Mouse (Mus musculus) heart, embryonic 10.5 days (tissue): ENCODE measurements at regions not wholly inside any gene's neighbourhood (a gene's known extent, or its start where the extent isn't known, plus 50 kb on each side); places are given as distances from the start of the nearest gene placed in this dataset.
A peak's percentile ranks its signal among the peaks of the same experiment; 100 is the strongest.

Experiments
- DNase-seq: peaks from one replicate; pipeline ENCODE4 v3.0.0-alpha.2; 2017; ENCODE audit warnings: low spot score
- H3K27ac ChIP-seq: fragments of 300-500 bp; sonication (generic); 2 replicates; pipeline ENCODE4 v1.5.1; 2016; ENCODE audit warnings: mild to moderate bottlenecking
- H3K27me3 ChIP-seq: fragments of 300-500 bp; sonication (generic); 2 replicates; pipeline ENCODE4 v1.6.1; 2016; ENCODE audit warnings: mild to moderate bottlenecking; ENCODE audit not compliant: poor library complexity, insufficient read depth, severe bottlenecking
- H3K36me3 ChIP-seq: fragments of 300-500 bp; sonication (generic); 2 replicates; pipeline ENCODE4 v1.6.1; 2016; ENCODE audit warnings: mild to moderate bottlenecking, moderate library complexity
- H3K4me1 ChIP-seq: fragments of 300-500 bp; sonication (generic); 2 replicates; pipeline ENCODE4 v1.6.1; 2016; ENCODE audit warnings: mild to moderate bottlenecking
- H3K4me3 ChIP-seq: fragments of 300-500 bp; sonication (generic); 2 replicates; pipeline ENCODE4 v1.5.1; 2016; ENCODE audit warnings: mild to moderate bottlenecking, moderate library complexity
- H3K9me3 ChIP-seq: fragments of 300-500 bp; sonication (generic); 2 replicates; pipeline ENCODE4 v1.6.1; 2016; ENCODE audit warnings: mild to moderate bottlenecking, moderate library complexity
- WGBS: fragments of 180-500 bp; shearing (Covaris S2); methylation state at CpG from one replicate; pipeline ENCODE4 v1.1.7; 2016; 5-methylcytosine and 5-hydroxymethylcytosine counted together

- Histone ChIP-seq H3K27ac (peak overlapping the region; percentile 30), H3K9me3 (no peaks in the 10 kb centered on the region), H3K27me3 (peaks cover 3% of the 10 kb centered on the region; the same call in 1 of the 2 replicates), H3K4me1 (peaks cover 49% of the 10 kb centered on the region), H3K36me3 (no peaks in the 10 kb centered on the region), H3K4me3 (no peak overlapping the region)
- 79% methylated on average over 9 of the region's 9 CpGs for WGBS
- DNase-seq: no peak
Measured at GRCm38 (mm10) chr6:50986270-50986924, 332.2 kb upstream of the Npvf start.

GRCm38 (mm10) chr6:50988561-50988960 is 334.3 kb upstream of the Npvf start:
- Histone ChIP-seq H3K36me3 (no peaks in the 10 kb centered on the region), H3K4me3 (no peak overlapping the region), H3K27ac (no peak overlapping the region; the same call in 1 of the 2 replicates), H3K4me1 (peaks cover 34% of the 10 kb centered on the region), H3K9me3 (no peaks in the 10 kb centered on the region), H3K27me3 (peaks cover 3% of the 10 kb centered on the region; the same call in 1 of the 2 replicates)
- WGBS: 80% methylated on average over 3 of the region's 3 CpGs
- no peak for DNase-seq

- Histone ChIP-seq H3K27ac (peak overlapping the region; percentile 67), H3K36me3 (no peaks in the 10 kb centered on the region), H3K27me3 (no peaks in the 10 kb centered on the region), H3K9me3 (no peaks in the 10 kb centered on the region), H3K4me1 (peaks cover 15% of the 10 kb centered on the region), H3K4me3 (no peak overlapping the region)
- WGBS: 52% methylated on average over 8 of the region's 8 CpGs
- DNase-seq: no peak
Measured at GRCm38 (mm10) chr6:50991528-50992125, 337.4 kb upstream of the Npvf start.

GRCm38 (mm10) chr6:50993952-50994351 is 339.7 kb upstream of the Npvf start:
- H3K4me1 ChIP-seq: peaks cover 19% of the 10 kb centered on the region
- no peaks in the 10 kb centered on the region for H3K36me3 ChIP-seq
- H3K9me3 ChIP-seq: no peaks in the 10 kb centered on the region
- no peak overlapping the region for H3K4me3 ChIP-seq
- no peak for DNase-seq
- H3K27me3 ChIP-seq: no peaks in the 10 kb centered on the region
- WGBS: 78% methylated on average over 6 of the region's 6 CpGs
- no peak overlapping the region; the same call in 1 of the 2 replicates for H3K27ac ChIP-seq

GRCm38 (mm10) chr6:51002713-51003112 is 348.5 kb upstream of the Npvf start:
- H3K4me3 ChIP-seq: no peak overlapping the region
- no peak for DNase-seq

GRCm38 (mm10) chr6:51006074-51006591 is 351.9 kb upstream of the Npvf start:
- H3K27ac ChIP-seq: no peak overlapping the region
- 64% methylated on average over 11 of the region's 11 CpGs for WGBS
- DNase-seq: no peak
- no peaks in the 10 kb centered on the region for H3K9me3 ChIP-seq
- 0 out of 2 replicates have a peak, but pooled peaks cover 3% of the 10 kb centered on the region for H3K27me3 ChIP-seq
- no peaks in the 10 kb centered on the region for H3K4me1 ChIP-seq
- H3K4me3 ChIP-seq: no peak overlapping the region
- H3K36me3 ChIP-seq: no peaks in the 10 kb centered on the region

More at GRCm38 (mm10) chr6:51002713-51003112, 348.5 kb upstream of the Npvf start:
- no peaks in the 10 kb centered on the region for H3K27me3 ChIP-seq
- H3K4me1 ChIP-seq: no peaks in the 10 kb centered on the region
- WGBS: 74% methylated on average over 7 of the region's 7 CpGs
- no peak overlapping the region for H3K27ac ChIP-seq
- no peaks in the 10 kb centered on the region for H3K9me3 ChIP-seq
- H3K36me3 ChIP-seq: no peaks in the 10 kb centered on the region

GRCm38 (mm10) chr6:51009526-51010340 is 355.5 kb upstream of the Npvf start:
- H3K27me3 ChIP-seq: 0 out of 2 replicates have a peak, but pooled peaks cover 3% of the 10 kb centered on the region
- DNase-seq: no peak
- no peak overlapping the region for H3K27ac ChIP-seq
- H3K9me3 ChIP-seq: no peaks in the 10 kb centered on the region
- no peaks in the 10 kb centered on the region for H3K36me3 ChIP-seq
- 76% methylated on average over 14 of the region's 14 CpGs for WGBS
- H3K4me1 ChIP-seq: peaks cover 6% of the 10 kb centered on the region
- no peak overlapping the region for H3K4me3 ChIP-seq

- Histone ChIP-seq H3K9me3 (no peaks in the 10 kb centered on the region), H3K27me3 (0 out of 2 replicates have a peak, but pooled peaks cover 3% of the 10 kb centered on the region), H3K4me1 (peaks cover 6% of the 10 kb centered on the region), H3K27ac (no peak overlapping the region), H3K4me3 (no peak overlapping the region), H3K36me3 (no peaks in the 10 kb centered on the region)
- DNase-seq: no peak
- WGBS: 84% methylated on average over 1 of the region's 1 CpGs
Measured at GRCm38 (mm10) chr6:51010536-51010935, 356.3 kb upstream of the Npvf start.

- H3K27me3 ChIP-seq: 0 out of 2 replicates have a peak, but pooled peaks cover 3% of the 10 kb centered on the region
- no peaks in the 10 kb centered on the region for H3K9me3 ChIP-seq
- no peaks in the 10 kb centered on the region for H3K36me3 ChIP-seq
- no peak overlapping the region for H3K27ac ChIP-seq
- DNase-seq: no peak
- H3K4me3 ChIP-seq: no peak overlapping the region
- peaks cover 6% of the 10 kb centered on the region for H3K4me1 ChIP-seq
- WGBS: 73% methylated on average over 15 of the region's 15 CpGs
Measured at GRCm38 (mm10) chr6:51012086-51012830, 358.0 kb upstream of the Npvf start.

- Histone ChIP-seq H3K27ac (no peak overlapping the region), H3K27me3 (no peaks in the 10 kb centered on the region), H3K4me3 (no peak overlapping the region), H3K36me3 (no peaks in the 10 kb centered on the region), H3K4me1 (peaks cover 6% of the 10 kb centered on the region), H3K9me3 (no peaks in the 10 kb centered on the region)
- WGBS: 71% methylated on average over 2 of the region's 2 CpGs
- DNase-seq: no peak
Measured at GRCm38 (mm10) chr6:51015735-51016134, 361.5 kb upstream of the Npvf start.

GRCm38 (mm10) chr6:51016441-51017070 is 362.3 kb upstream of the Npvf start:
- H3K36me3 ChIP-seq: no peaks in the 10 kb centered on the region
- H3K4me3 ChIP-seq: no peak overlapping the region
- H3K27ac ChIP-seq: no peak overlapping the region
- no peak for DNase-seq
- WGBS: 68% methylated on average over 5 of the region's 5 CpGs
- H3K27me3 ChIP-seq: no peaks in the 10 kb centered on the region
- peaks cover 6% of the 10 kb centered on the region for H3K4me1 ChIP-seq
- no peaks in the 10 kb centered on the region for H3K9me3 ChIP-seq
